Mouse (Mus musculus) testis, adult 2 months (tissue): ENCODE results near the gene Rerg.

Experiments used
- CTCF ChIP-seq: fragments of 200-500 bp; IDR thresholded peaks from 2 replicates; pipeline ENCODE4 v1.5.1; 2012; ENCODE audit warnings: low read depth, mild to moderate bottlenecking, inconsistent platforms, low read length, moderate library complexity; ENCODE audit not compliant: control insufficient read depth, insufficient read depth, insufficient replicate concordance
- POLR2A ChIP-seq: fragments of 200-500 bp; IDR thresholded peaks from 2 replicates; pipeline ENCODE4 v1.6.1; 2012; ENCODE audit warnings: low read depth, mild to moderate bottlenecking, inconsistent platforms, low read length, moderate library complexity; ENCODE audit not compliant: control insufficient read depth

DNA sequence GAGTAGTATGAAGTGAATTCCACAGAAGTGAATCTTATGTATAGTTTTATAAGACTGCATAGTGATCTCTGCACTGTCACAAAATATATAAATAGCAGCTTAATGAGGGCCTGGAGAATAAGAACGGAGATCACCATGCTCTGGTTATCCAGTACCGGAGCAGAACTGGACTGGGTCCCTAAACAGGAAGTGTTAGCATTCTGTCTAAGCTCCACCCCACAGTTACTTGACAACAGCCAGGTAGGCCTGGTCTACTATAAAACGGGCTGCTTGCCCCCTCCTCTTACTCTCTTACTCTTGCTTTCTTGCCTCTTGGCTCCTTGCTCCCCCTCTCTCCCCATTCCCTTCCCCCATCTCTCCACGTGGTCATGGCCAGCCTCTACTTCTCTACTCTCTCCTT lies 33.9 kb downstream of the Rerg start:
- no peak for TF ChIP-seq CTCF
- no peak for TF ChIP-seq POLR2A
